Mouse (Mus musculus) layer of hippocampus, adult 2 months (tissue): ENCODE data around the gene Cbx3. TPM values are rescaled to one million over a fixed set of nuclear protein-coding genes. Genes with fewer than 3 reads are reported as not detected.
"Not testable (repeated sequence)": the region's sequence is repeated elsewhere in the genome, so short reads cannot be mapped to it uniquely, and the experiment has no call there.

ENCODE experiments used
- DNase-seq, 2 experiments: peaks; one replicate each; pipeline ENCODE4 v3.0.0; 2022; ENCODE audit warnings: low spot score in 2 of 2
- H3K27ac ChIP-seq: fragments of 200-600 bp; 2 replicates; pipeline ENCODE4 v1.8.1; 2022
- H3K4me3 ChIP-seq: fragments of 200-600 bp; 2 replicates; pipeline ENCODE4 v1.8.1; 2022; ENCODE audit warnings: mild to moderate bottlenecking
- CTCF ChIP-seq: fragments of 200-600 bp; conservative IDR thresholded peaks from 2 replicates; pipeline ENCODE4 v1.8.1; 2022; ENCODE audit warnings: antibody characterized with exemption, mild to moderate bottlenecking, moderate library complexity
- total RNA-seq, 2 experiments: library from RNA; stranded (reverse); gene quantifications; 2 replicates each; pipeline ENCODE4 v1.2.3; 2021

Gene Cbx3
- total RNA-seq, 2 experiments from 2014 or later = 139 to 149 TPM

GRCm38 (mm10) chr6:51481548-51481947 is 11.4 kb downstream of the Cbx3 start:
- DNase-seq = no peak
- TF ChIP-seq CTCF = no peak

GRCm38 (mm10) chr6:51483861-51484260 is 13.7 kb downstream of the Cbx3 start:
- Histone ChIP-seq H3K4me3 (no peak overlapping the region), H3K27ac (no peak overlapping the region)
- DNase-seq = no peak
- TF ChIP-seq CTCF = no peak

More at GRCm38 (mm10) chr6:51481548-51481947, 11.4 kb downstream of the Cbx3 start:
- no peak overlapping the region for H3K27ac ChIP-seq
- no peak overlapping the region for H3K4me3 ChIP-seq

GRCm38 (mm10) chr6:51484556-51484955 is 14.4 kb downstream of the Cbx3 start:
- not testable (repeated sequence) for H3K4me3 ChIP-seq, H3K27ac ChIP-seq, DNase-seq
- peak; percentile 56 for TF ChIP-seq CTCF

GRCm38 (mm10) chr6:51485646-51486045 is 15.5 kb downstream of the Cbx3 start:
- peak; percentile 17; the same call in 1 of the 2 replicates for TF ChIP-seq CTCF
- Histone ChIP-seq H3K27ac (0 out of 2 replicates have a peak overlapping the region, but pooled peaks have one; percentile 39), H3K4me3 (no peak overlapping the region)
- DNase-seq = peak in 1 of 2 experiments; percentile 13

GRCm38 (mm10) chr6:51486076-51486710 is 16.0 kb downstream of the Cbx3 start:
- no peak for DNase-seq
- Histone ChIP-seq H3K27ac (peak overlapping the region; percentile 39; the same call in 1 of the 2 replicates), H3K4me3 (no peak overlapping the region)
- no peak for TF ChIP-seq CTCF

GRCm38 (mm10) chr6:51486731-51487130 is 16.6 kb downstream of the Cbx3 start:
- DNase-seq = no peak

GRCm38 (mm10) chr6:51489787-51490186 is 19.6 kb downstream of the Cbx3 start:
- no peak overlapping the region for H3K4me3 ChIP-seq
- DNase-seq = no peak
- no peak for TF ChIP-seq CTCF
- H3K27ac ChIP-seq = no peak overlapping the region

More at GRCm38 (mm10) chr6:51486731-51487130, 16.6 kb downstream of the Cbx3 start:
- Histone ChIP-seq H3K27ac (no peak overlapping the region), H3K4me3 (no peak overlapping the region)
- no peak for TF ChIP-seq CTCF

GRCm38 (mm10) chr6:51497321-51498111 is 27.4 kb downstream of the Cbx3 start:
- H3K27ac ChIP-seq = no peak overlapping the region
- no peak for DNase-seq
- no peak overlapping the region for H3K4me3 ChIP-seq
- no peak for TF ChIP-seq CTCF

GRCm38 (mm10) chr6:51505671-51506070 is 35.5 kb downstream of the Cbx3 start:
- no peak for TF ChIP-seq CTCF
- H3K4me3 ChIP-seq = no peak overlapping the region
- DNase-seq = no peak
- H3K27ac ChIP-seq = no peak overlapping the region

- no peak overlapping the region for H3K27ac ChIP-seq
- no peak for DNase-seq
- no peak overlapping the region for H3K4me3 ChIP-seq
- TF ChIP-seq CTCF = no peak
These were observed 37.4 kb downstream of the Cbx3 start for GRCm38 (mm10) chr6:51507556-51507955.

GRCm38 (mm10) chr6:51508750-51509648 is 38.8 kb downstream of the Cbx3 start:
- TF ChIP-seq CTCF = peak; percentile 83
- Histone ChIP-seq H3K27ac (peak overlapping the region; percentile 80), H3K4me3 (peak overlapping the region; percentile 56)
- DNase-seq = peak; percentile 64 to 79

GRCm38 (mm10) chr6:51510094-51510493 is 39.9 kb downstream of the Cbx3 start:
- TF ChIP-seq CTCF = peak; percentile 75
- no peak overlapping the region for H3K27ac ChIP-seq
- DNase-seq = peak in 1 of 2 experiments; percentile 42

More at GRCm38 (mm10) chr6:51510094-51510493, 39.9 kb downstream of the Cbx3 start:
- no peak overlapping the region for H3K4me3 ChIP-seq
